Mouse (Mus musculus): Measurements from ENCODE around the gene Etfdh. TPM values are rescaled to one million over a fixed set of nuclear protein-coding genes. Genes with fewer than 3 reads are reported as not detected.

Gene Etfdh
- 159 and 187 TPM in 2 replicates for polyA plus RNA-seq (2015; fragmentation: Nextera tagmentation; extraction: Ambion mirVana)

GRCm38 (mm10) chr3:79629416-79629730 lies at the start of gene Etfdh:
Gene Etfdh (minus strand): TSS chr3:79629500.
- Histone ChIP-seq H3K9me3 (replicated peaks) (no peaks in the 10 kb centered on the region), H3K4me2 (peak within 1 kb of the TSS; percentile 78), H3K4me3 (peak within 1 kb of the TSS; percentile 74), H3K27ac (peak within 1 kb of the TSS; percentile 88), H3K4me1 (replicated peaks) (peaks cover 8% of the 10 kb centered on the region), H3K9ac (peak within 1 kb of the TSS; percentile 78), H3K36me3 (peaks cover 24% of the 10 kb centered on the region), H3K27me3 (no peaks in the 10 kb centered on the region)
- ATAC-seq (replicated peaks; ENCODE audit: insufficient number of reproducible peaks, insufficient read depth, low FRiP score, low read depth), result peak; percentile 25
- WGBS, result 1% methylated on average over 11 of the region's 11 CpGs

- H3K36me3 ChIP-seq, result no peaks in the 10 kb centered on the region
- no peak overlapping the region for H3K9ac ChIP-seq
- 85% methylated on average over 3 of the region's 3 CpGs for WGBS
- H3K4me1 ChIP-seq (replicated peaks), result no peaks in the 10 kb centered on the region
- no peak overlapping the region for H3K27ac ChIP-seq
- no peak for ATAC-seq (replicated peaks; ENCODE audit: insufficient number of reproducible peaks, insufficient read depth, low FRiP score, low read depth)
- no peaks in the 10 kb centered on the region for H3K9me3 ChIP-seq (replicated peaks)
- H3K4me2 ChIP-seq, result no peak overlapping the region
- H3K27me3 ChIP-seq, result no peaks in the 10 kb centered on the region
- H3K4me3 ChIP-seq, result no peak overlapping the region
Observed at GRCm38 (mm10) chr3:79676411-79676810, 47.1 kb upstream of the Etfdh start.

GRCm38 (mm10) chr3:79674641-79675040 lies 45.3 kb upstream of the Etfdh start:
- Histone ChIP-seq H3K4me2 (no peak overlapping the region), H3K9ac (no peak overlapping the region), H3K9me3 (replicated peaks) (no peaks in the 10 kb centered on the region), H3K4me3 (no peak overlapping the region), H3K27ac (no peak overlapping the region), H3K36me3 (no peaks in the 10 kb centered on the region), H3K27me3 (no peaks in the 10 kb centered on the region), H3K4me1 (replicated peaks) (no peaks in the 10 kb centered on the region)
- WGBS, result 76% methylated on average over 5 of the region's 5 CpGs
- no peak for ATAC-seq (replicated peaks; ENCODE audit: insufficient number of reproducible peaks, insufficient read depth, low FRiP score, low read depth)

GRCm38 (mm10) chr3:79673082-79673481 lies 43.8 kb upstream of the Etfdh start:
- no peak for ATAC-seq (replicated peaks; ENCODE audit: insufficient number of reproducible peaks, insufficient read depth, low FRiP score, low read depth)
- no peak overlapping the region for H3K9ac ChIP-seq
- H3K4me1 ChIP-seq (replicated peaks), result no peaks in the 10 kb centered on the region
- no peaks in the 10 kb centered on the region for H3K27me3 ChIP-seq
- H3K9me3 ChIP-seq (replicated peaks), result no peaks in the 10 kb centered on the region
- WGBS, result 11% methylated on average over 4 of the region's 4 CpGs
- H3K36me3 ChIP-seq, result no peaks in the 10 kb centered on the region
- no peak overlapping the region for H3K4me3 ChIP-seq
- H3K4me2 ChIP-seq, result no peak overlapping the region
- no peak overlapping the region for H3K27ac ChIP-seq

- Histone ChIP-seq H3K27ac (no peak overlapping the region), H3K36me3 (no peaks in the 10 kb centered on the region), H3K9ac (no peak overlapping the region), H3K4me3 (no peak overlapping the region), H3K4me1 (replicated peaks) (no peaks in the 10 kb centered on the region), H3K27me3 (no peaks in the 10 kb centered on the region), H3K4me2 (no peak overlapping the region), H3K9me3 (replicated peaks) (no peaks in the 10 kb centered on the region)
- WGBS, result 81% methylated on average over 16 of the region's 16 CpGs
- ATAC-seq (replicated peaks; ENCODE audit: insufficient number of reproducible peaks, insufficient read depth, low FRiP score, low read depth), result no peak
Observed at GRCm38 (mm10) chr3:79672188-79672587, 42.9 kb upstream of the Etfdh start.

GRCm38 (mm10) chr3:79670556-79670955 lies 41.3 kb upstream of the Etfdh start:
- Histone ChIP-seq H3K9ac (no peak overlapping the region), H3K4me1 (replicated peaks) (no peaks in the 10 kb centered on the region), H3K4me2 (no peak overlapping the region), H3K4me3 (no peak overlapping the region), H3K27ac (no peak overlapping the region), H3K36me3 (no peaks in the 10 kb centered on the region), H3K9me3 (replicated peaks) (no peaks in the 10 kb centered on the region), H3K27me3 (no peaks in the 10 kb centered on the region)
- WGBS, result 79% methylated on average over 7 of the region's 7 CpGs
- ATAC-seq (replicated peaks; ENCODE audit: insufficient number of reproducible peaks, insufficient read depth, low FRiP score, low read depth), result no peak

GRCm38 (mm10) chr3:79664787-79665408 lies 35.6 kb upstream of the Etfdh start:
- Histone ChIP-seq H3K4me1 (replicated peaks) (no peaks in the 10 kb centered on the region), H3K4me2 (no peak overlapping the region), H3K36me3 (no peaks in the 10 kb centered on the region), H3K9me3 (replicated peaks) (no peaks in the 10 kb centered on the region), H3K9ac (no peak overlapping the region), H3K27ac (no peak overlapping the region), H3K4me3 (no peak overlapping the region), H3K27me3 (no peaks in the 10 kb centered on the region)
- ATAC-seq (replicated peaks; ENCODE audit: insufficient number of reproducible peaks, insufficient read depth, low FRiP score, low read depth), result 0 out of 2 replicates have a peak, but pooled peaks have one; percentile 50
- WGBS, result 34% methylated on average over 9 of the region's 9 CpGs

GRCm38 (mm10) chr3:79656682-79657081 lies 27.4 kb upstream of the Etfdh start:
- no peak for ATAC-seq (replicated peaks; ENCODE audit: insufficient number of reproducible peaks, insufficient read depth, low FRiP score, low read depth)

GRCm38 (mm10) chr3:79652129-79652528 lies 22.8 kb upstream of the Etfdh start:
- Histone ChIP-seq H3K9me3 (replicated peaks) (no peaks in the 10 kb centered on the region), H3K4me3 (no peak overlapping the region), H3K36me3 (no peaks in the 10 kb centered on the region), H3K9ac (no peak overlapping the region), H3K4me1 (replicated peaks) (no peaks in the 10 kb centered on the region), H3K27me3 (no peaks in the 10 kb centered on the region), H3K27ac (no peak overlapping the region), H3K4me2 (no peak overlapping the region)
- no peak for ATAC-seq (replicated peaks; ENCODE audit: insufficient number of reproducible peaks, insufficient read depth, low FRiP score, low read depth)
- 83% methylated on average over 6 of the region's 6 CpGs for WGBS

More at GRCm38 (mm10) chr3:79656682-79657081, 27.4 kb upstream of the Etfdh start:
- Histone ChIP-seq H3K27ac (no peak overlapping the region), H3K9ac (no peak overlapping the region), H3K4me2 (no peak overlapping the region), H3K36me3 (no peaks in the 10 kb centered on the region), H3K27me3 (no peaks in the 10 kb centered on the region), H3K9me3 (replicated peaks) (no peaks in the 10 kb centered on the region), H3K4me1 (replicated peaks) (no peaks in the 10 kb centered on the region), H3K4me3 (no peak overlapping the region)
- WGBS, result 67% methylated on average over 5 of the region's 5 CpGs

- Histone ChIP-seq H3K4me2 (peak within 1 kb of the TSS; percentile 78), H3K9ac (peak within 1 kb of the TSS; percentile 78), H3K27me3 (no peaks in the 10 kb centered on the region), H3K4me3 (peak within 1 kb of the TSS; percentile 74), H3K9me3 (replicated peaks) (no peaks in the 10 kb centered on the region), H3K4me1 (replicated peaks) (peaks cover 8% of the 10 kb centered on the region), H3K27ac (peak within 1 kb of the TSS; percentile 88), H3K36me3 (peaks cover 22% of the 10 kb centered on the region)
- peak; percentile 98 for ATAC-seq (replicated peaks; ENCODE audit: insufficient number of reproducible peaks, insufficient read depth, low FRiP score, low read depth)
- under 1% methylated on average over 60 of the region's 60 CpGs for WGBS
Observed at GRCm38 (mm10) chr3:79628561-79629415, 512 bp downstream of the Etfdh start, which contains the start of gene 4930579G24Rik. Gene 4930579G24Rik (plus strand): TSS chr3:79629079.

- WGBS, result 0% methylated on average over 9 of the region's 9 CpGs
- Histone ChIP-seq H3K27me3 (no peaks in the 10 kb centered on the region), H3K9ac (peak overlapping the region; percentile 69), H3K4me3 (peak overlapping the region; percentile 74), H3K27ac (peak overlapping the region; percentile 88), H3K4me1 (replicated peaks) (peaks cover 8% of the 10 kb centered on the region), H3K9me3 (replicated peaks) (no peaks in the 10 kb centered on the region), H3K36me3 (peaks cover 16% of the 10 kb centered on the region), H3K4me2 (peak overlapping the region; percentile 70)
- ATAC-seq (replicated peaks; ENCODE audit: insufficient number of reproducible peaks, insufficient read depth, low FRiP score, low read depth), result no peak; the same call in 1 of the 2 replicates
Observed at GRCm38 (mm10) chr3:79628182-79628560, 1.1 kb downstream of the Etfdh start.

Measured in heart, embryonic 15.5 days (tissue).